Mouse (Mus musculus): ENCODE results near the gene Sycn.

Gene Sycn

GRCm38 (mm10) chr7:28584468-28584867 is 43.8 kb downstream of the Sycn start:
- no peak for DNase-seq (ENCODE audit: inconsistent age in 2 of 2, low spot score in 1 of 2)

- no peak for DNase-seq (ENCODE audit: inconsistent age in 2 of 2, low spot score in 1 of 2)
Measured at GRCm38 (mm10) chr7:28585001-28585400, 44.3 kb downstream of the Sycn start.

- peak; percentile 74 to 85 for DNase-seq (ENCODE audit: inconsistent age in 2 of 2, low spot score in 1 of 2)
Measured at GRCm38 (mm10) chr7:28586663-28587411, 46.2 kb downstream of the Sycn start.

- DNase-seq (ENCODE audit: inconsistent age in 2 of 2, low spot score in 1 of 2), result no peak
Measured at GRCm38 (mm10) chr7:28587644-28588043, 47.0 kb downstream of the Sycn start.

Data from adrenal gland, adult (tissue).